Mouse (Mus musculus) hindbrain, embryonic 11.5 days (tissue): ENCODE data around the gene Mex3b. TPM values are rescaled to one million over a fixed set of nuclear protein-coding genes. Genes with fewer than 3 reads are reported as not detected.

Source experiments
- ATAC-seq: fragments of 200-750 bp; cut with Nextera tagmentation; 2 replicates; pipeline ENCODE4 v1.8.0; 2017; ENCODE audit warnings: mild to moderate bottlenecking, moderate TSS enrichment, moderate library complexity; ENCODE audit not compliant: low FRiP score
- DNase-seq: peaks from one replicate; pipeline ENCODE4 v3.0.0-alpha.2; 2015; ENCODE audit warnings: low spot score
- H3K27ac ChIP-seq: fragments of 300-500 bp; sonication (generic); 2 replicates; pipeline ENCODE4 v1.5.1; 2014; ENCODE audit warnings: mild to moderate bottlenecking, low read depth, low read length
- H3K27me3 ChIP-seq: fragments of 300-500 bp; sonication (generic); 2 replicates; pipeline ENCODE4 v1.6.1; 2014; ENCODE audit warnings: mild to moderate bottlenecking, low read length, moderate library complexity, mixed read lengths; ENCODE audit not compliant: control insufficient read depth, insufficient read depth
- H3K36me3 ChIP-seq: fragments of 300-500 bp; sonication (generic); 2 replicates; pipeline ENCODE4 v1.6.1; 2014; ENCODE audit warnings: mild to moderate bottlenecking, low read length, moderate library complexity, mixed read lengths; ENCODE audit not compliant: control insufficient read depth, insufficient read depth
- H3K4me1 ChIP-seq: fragments of 300-500 bp; sonication (generic); replicated peaks from 2 replicates; pipeline ENCODE4 v1.6.1; 2014; ENCODE audit warnings: low read length, mixed read lengths; ENCODE audit not compliant: control insufficient read depth, insufficient read depth
- H3K4me2 ChIP-seq: fragments of 300-500 bp; sonication (generic); replicated peaks from 2 replicates; pipeline ENCODE4 v1.6.1; 2014; ENCODE audit warnings: mild to moderate bottlenecking, low read depth, low read length
- H3K4me3 ChIP-seq: fragments of 300-500 bp; sonication (generic); 2 replicates; pipeline ENCODE4 v1.5.1; 2014; ENCODE audit warnings: low read depth, low read length
- H3K9ac ChIP-seq: fragments of 300-500 bp; sonication (generic); 2 replicates; pipeline ENCODE4 v1.6.1; 2014; ENCODE audit warnings: low read depth, low read length
- H3K9me3 ChIP-seq: fragments of 300-500 bp; sonication (generic); 2 replicates; pipeline ENCODE4 v1.6.1; 2016; ENCODE audit warnings: low read length; ENCODE audit not compliant: control insufficient read depth
- WGBS: fragments of 180-500 bp; shearing (Covaris S2); extraction: QIAGEN DNeasy Blood & Tissue Kit; methylation state at CpG from one replicate; pipeline ENCODE4 v1.1.7; 2014; 5-methylcytosine and 5-hydroxymethylcytosine counted together
- polyA plus RNA-seq: library from polyadenylated mRNA; unstranded; fragments of >200 nt; fragmentation: Nextera tagmentation; extraction: Ambion mirVana; gene quantifications from 2 replicates; pipeline ENCODE4 v1.2.1, GENCODE M21; 2014

Mex3b gene
- polyA plus RNA-seq, 1 experiment from 2014 or later = 36.5 TPM

- no peak overlapping the region for H3K27ac ChIP-seq
- no peak overlapping the region for H3K4me3 ChIP-seq
- no peak for ATAC-seq
- no peaks in the 10 kb centered on the region for H3K9me3 ChIP-seq
- DNase-seq = no peak
- no peaks in the 10 kb centered on the region for H3K27me3 ChIP-seq
- H3K4me2 ChIP-seq = no peak overlapping the region
- 69% methylated on average over 5 of the region's 5 CpGs for WGBS
- H3K9ac ChIP-seq = no peak overlapping the region
- H3K36me3 ChIP-seq = no peaks in the 10 kb centered on the region
- no peaks in the 10 kb centered on the region for H3K4me1 ChIP-seq
Measured at GRCm38 (mm10) chr7:82876551-82876950, 9.4 kb downstream of the Mex3b start.

GRCm38 (mm10) chr7:82880016-82880415, 12.9 kb downstream of the Mex3b start:
- Histone ChIP-seq H3K9me3 (no peaks in the 10 kb centered on the region), H3K36me3 (no peaks in the 10 kb centered on the region), H3K4me2 (no peak overlapping the region), H3K4me1 (no peaks in the 10 kb centered on the region), H3K4me3 (no peak overlapping the region), H3K27me3 (no peaks in the 10 kb centered on the region), H3K9ac (no peak overlapping the region), H3K27ac (no peak overlapping the region)
- WGBS = 90% methylated on average over 5 of the region's 5 CpGs
- ATAC-seq = no peak
- DNase-seq = no peak

- Histone ChIP-seq H3K4me1 (no peaks in the 10 kb centered on the region), H3K27ac (no peak overlapping the region), H3K27me3 (no peaks in the 10 kb centered on the region), H3K9ac (no peak overlapping the region), H3K36me3 (no peaks in the 10 kb centered on the region), H3K9me3 (no peaks in the 10 kb centered on the region), H3K4me2 (no peak overlapping the region), H3K4me3 (no peak overlapping the region)
- WGBS = 87% methylated on average over 5 of the region's 5 CpGs
- ATAC-seq (no peak), DNase-seq (no peak)
Measured at GRCm38 (mm10) chr7:82880700-82881099, 13.6 kb downstream of the Mex3b start.

- no peak overlapping the region for H3K4me3 ChIP-seq
- H3K9ac ChIP-seq = no peak overlapping the region
- no peak overlapping the region for H3K4me2 ChIP-seq
- ATAC-seq (no peak), DNase-seq (no peak)
- no peaks in the 10 kb centered on the region for H3K9me3 ChIP-seq
- WGBS = 82% methylated on average over 6 of the region's 6 CpGs
- no peak overlapping the region for H3K27ac ChIP-seq
- no peaks in the 10 kb centered on the region for H3K36me3 ChIP-seq
- no peaks in the 10 kb centered on the region for H3K27me3 ChIP-seq
- no peaks in the 10 kb centered on the region for H3K4me1 ChIP-seq
Measured at GRCm38 (mm10) chr7:82890317-82890850, 23.3 kb downstream of the Mex3b start.

GRCm38 (mm10) chr7:82890875-82891515, 23.9 kb downstream of the Mex3b start:
- no peak overlapping the region for H3K4me3 ChIP-seq
- no peaks in the 10 kb centered on the region for H3K4me1 ChIP-seq
- no peaks in the 10 kb centered on the region for H3K36me3 ChIP-seq
- no peaks in the 10 kb centered on the region for H3K9me3 ChIP-seq
- no peaks in the 10 kb centered on the region for H3K27me3 ChIP-seq
- no peak overlapping the region for H3K4me2 ChIP-seq
- H3K9ac ChIP-seq = no peak overlapping the region
- no peak overlapping the region for H3K27ac ChIP-seq
- ATAC-seq (no peak), DNase-seq (no peak)
- WGBS = 56% methylated on average over 1 of the region's 1 CpGs

- H3K4me1 ChIP-seq = no peaks in the 10 kb centered on the region
- no peaks in the 10 kb centered on the region for H3K27me3 ChIP-seq
- no peak overlapping the region for H3K4me3 ChIP-seq
- 57% methylated on average over 1 of the region's 1 CpGs for WGBS
- ATAC-seq (no peak), DNase-seq (no peak)
- no peak overlapping the region for H3K27ac ChIP-seq
- no peaks in the 10 kb centered on the region for H3K36me3 ChIP-seq
- no peaks in the 10 kb centered on the region for H3K9me3 ChIP-seq
- H3K4me2 ChIP-seq = no peak overlapping the region
- H3K9ac ChIP-seq = no peak overlapping the region
Measured at GRCm38 (mm10) chr7:82894366-82894765, 27.2 kb downstream of the Mex3b start.

- H3K36me3 ChIP-seq = no peaks in the 10 kb centered on the region
- H3K4me3 ChIP-seq = no peak overlapping the region
- H3K27me3 ChIP-seq = no peaks in the 10 kb centered on the region
- H3K4me2 ChIP-seq = no peak overlapping the region
- WGBS = 72% methylated on average over 2 of the region's 2 CpGs
- no peak overlapping the region for H3K27ac ChIP-seq
- ATAC-seq = no peak
- no peak overlapping the region for H3K9ac ChIP-seq
- no peaks in the 10 kb centered on the region for H3K4me1 ChIP-seq
- DNase-seq = no peak
- H3K9me3 ChIP-seq = no peaks in the 10 kb centered on the region
Measured at GRCm38 (mm10) chr7:82895606-82896005, 28.5 kb downstream of the Mex3b start.

GRCm38 (mm10) chr7:82896750-82897149, 29.6 kb downstream of the Mex3b start:
- no peaks in the 10 kb centered on the region for H3K4me1 ChIP-seq
- no peaks in the 10 kb centered on the region for H3K27me3 ChIP-seq
- H3K36me3 ChIP-seq = no peaks in the 10 kb centered on the region
- WGBS = 33% methylated on average over 3 of the region's 3 CpGs
- H3K9me3 ChIP-seq = no peaks in the 10 kb centered on the region
- no peak for DNase-seq
- no peak for ATAC-seq
- H3K9ac ChIP-seq = no peak overlapping the region
- no peak overlapping the region for H3K27ac ChIP-seq
- no peak overlapping the region for H3K4me3 ChIP-seq
- no peak overlapping the region for H3K4me2 ChIP-seq
